Mouse (Mus musculus) cerebellum, adult 18-20 months (tissue): ENCODE data around the gene Slc22a27.
"Not testable (repeated sequence)": the region's sequence is repeated elsewhere in the genome, so short reads cannot be mapped to it uniquely, and the experiment has no call there.

Source experiments
- DNase-seq, 2 experiments: peaks; one replicate each; pipeline ENCODE4 v3.0.0; 2021

The Slc22a27 gene

GRCm38 (mm10) chr19:7965927-7966326 lies at the start of gene Slc22a27:
Slc22a27 (minus strand) TSS chr19:7966027.
- not testable (repeated sequence) for DNase-seq

DNA sequence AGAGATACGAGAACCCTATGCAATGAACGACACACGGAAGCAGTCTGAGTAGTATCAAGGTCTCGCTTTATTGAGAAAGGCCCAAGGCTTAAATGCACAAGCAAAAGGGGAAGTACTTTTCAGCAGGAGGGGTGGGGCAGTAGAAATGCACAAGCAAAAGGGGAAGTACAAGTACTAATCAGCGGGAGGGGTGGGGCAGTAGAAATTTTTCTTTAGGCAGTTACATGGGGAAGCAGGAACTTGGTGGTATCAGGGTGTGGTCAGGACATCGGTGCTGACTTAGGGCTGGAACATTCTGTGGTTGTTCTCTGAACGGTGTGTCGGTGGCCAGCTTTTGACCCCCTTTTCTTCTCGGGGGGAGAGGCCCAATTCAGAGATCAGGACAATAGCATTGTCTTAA lies 45.8 kb upstream of the Slc22a27 start:
- DNase-seq: not testable (repeated sequence)

GRCm38 (mm10) chr19:8009086-8009485 lies 43.3 kb upstream of the Slc22a27 start:
- peak in 1 of 2 experiments; percentile 1 for DNase-seq

DNA sequence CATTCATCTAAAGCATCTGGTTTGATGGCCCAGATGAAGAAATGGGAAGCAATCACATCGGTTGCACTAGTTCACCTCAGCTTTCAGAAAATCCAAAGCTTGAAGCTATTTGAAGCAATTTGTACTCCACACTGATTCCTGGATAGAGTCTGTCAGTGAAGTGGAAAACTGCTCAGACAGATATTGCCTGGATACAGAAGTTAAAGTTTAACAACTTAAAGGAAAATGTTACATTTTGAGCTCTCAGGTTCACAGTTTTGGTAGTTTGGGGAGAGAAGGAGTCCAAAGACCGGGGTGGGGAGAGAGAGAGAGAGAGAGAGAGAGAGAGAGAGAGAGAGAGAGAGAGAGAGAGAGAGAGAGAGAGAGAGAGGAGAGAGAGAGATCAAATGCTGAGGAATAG lies 2.9 kb upstream of the Slc22a27 start:
- DNase-seq: no peak

DNA sequence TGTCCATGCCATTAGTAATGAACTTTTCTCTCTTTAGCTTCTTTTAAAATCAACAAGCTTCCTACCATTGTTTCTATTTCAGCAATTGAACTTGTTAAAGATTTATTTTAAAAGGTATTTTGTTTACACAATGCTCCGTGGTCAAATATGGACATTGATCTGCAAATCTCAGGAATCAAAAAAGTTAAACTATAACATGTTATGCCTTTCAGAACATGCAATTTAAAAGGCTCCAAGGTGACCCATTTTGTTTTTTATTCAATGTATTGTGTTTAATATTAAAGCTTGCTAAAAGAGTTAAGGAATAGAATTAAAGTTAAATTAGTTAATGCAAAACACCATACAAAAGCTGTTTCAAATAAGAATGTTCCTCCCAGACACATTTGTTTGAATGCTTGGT lies 723 bp upstream of the Slc22a27 start:
- DNase-seq: not testable (repeated sequence)

GRCm38 (mm10) chr19:7939391-7939790 lies 26.4 kb downstream of the Slc22a27 start:
- DNase-seq: not testable (repeated sequence)

- DNase-seq: no peak
Measured at GRCm38 (mm10) chr19:7876626-7877025, 89.2 kb downstream of the Slc22a27 start.

DNA sequence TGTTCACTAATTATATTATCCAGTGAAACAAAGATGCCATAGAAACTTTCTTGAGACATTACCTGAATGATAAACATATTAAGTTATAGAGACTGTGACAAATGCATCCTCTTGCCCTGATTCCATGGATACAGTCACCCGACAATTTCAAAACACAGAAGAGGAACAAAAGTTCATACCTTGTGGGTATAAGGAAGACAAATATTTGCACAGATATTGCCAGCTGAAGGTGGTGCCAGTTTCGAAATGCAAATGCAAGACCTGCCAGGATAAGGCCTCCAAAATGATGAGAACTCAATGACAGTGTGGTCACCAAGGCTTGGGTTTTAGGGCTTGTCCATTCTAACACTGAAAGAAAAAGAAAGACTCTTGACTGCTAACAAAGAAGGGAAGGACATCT lies 136.0 kb downstream of the Slc22a27 start:
- no peak for DNase-seq
